Mouse (Mus musculus): ENCODE results near the gene Slc44a4. TPM values are rescaled to one million over a fixed set of nuclear protein-coding genes. Genes with fewer than 3 reads are reported as not detected.
"Not testable (repeated sequence)": the region's sequence is repeated elsewhere in the genome, so short reads cannot be mapped to it uniquely, and the experiment has no call there.

The Slc44a4 gene
- polyA plus RNA-seq, 1 experiment from 2014 or later, result 0.42 TPM

DNA sequence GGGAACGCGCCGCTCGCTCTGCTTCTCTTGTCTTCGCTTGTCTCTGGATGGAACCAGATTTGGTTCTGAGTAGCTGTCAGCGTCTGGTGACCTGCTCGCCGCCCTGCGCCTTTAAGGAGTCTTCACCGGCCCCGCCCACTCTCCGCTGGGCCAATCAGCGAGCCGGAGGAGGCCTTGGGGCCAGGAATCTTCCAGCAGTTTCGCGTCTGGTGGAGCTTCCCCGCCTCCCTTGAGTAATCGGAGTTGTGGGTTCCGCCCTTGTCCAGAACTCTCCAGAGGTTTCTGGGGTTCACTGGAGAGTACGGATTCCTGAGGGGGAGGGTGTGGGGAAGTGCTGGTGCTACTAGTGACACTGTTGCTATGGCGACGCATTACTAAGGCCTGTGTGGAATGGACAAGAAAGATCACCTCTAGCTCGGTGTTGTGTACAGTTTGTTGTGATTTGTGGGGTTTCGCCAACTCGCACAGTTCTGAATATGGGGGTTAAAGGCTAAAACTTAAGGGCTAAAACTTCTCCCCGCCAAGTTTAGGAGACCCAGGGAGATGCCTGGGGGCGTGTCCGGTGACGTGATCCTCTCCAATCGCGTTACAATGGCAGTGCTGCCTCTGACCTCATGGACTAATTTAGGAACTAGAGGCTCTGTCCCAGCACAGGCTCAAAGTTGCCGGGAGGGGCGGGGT, 57.9 kb downstream of the Slc44a4 start, which contains the start of the genes Hspa1a and Hspa1l:
TSS of gene Hspa1a (minus strand) at position 88 of the 681 bp plus-strand sequence.
TSS of gene Hspa1l (plus strand) at position 635 of the 681 bp plus-strand sequence.
- H3K9me3 ChIP-seq (ENCODE audit: low read depth, low read length); H3K36me3 ChIP-seq (ENCODE audit: insufficient read depth); H3K4me1 ChIP-seq (ENCODE audit: insufficient read depth): not testable (repeated sequence)
- ATAC-seq (ENCODE audit: insufficient read depth) (peak; percentile 94), DNase-seq (peak; percentile 85)
- H3K27ac ChIP-seq (ENCODE audit: low read depth), result 0 out of 2 replicates have a peak within 1 kb of the TSS, but pooled peaks have one; percentile 40
- peaks cover 25% of the 10 kb centered on the region for H3K27me3 ChIP-seq (ENCODE audit: insufficient read depth, low read length)
- 2% methylated on average over 30 of the region's 33 CpGs for WGBS
- peak within 1 kb of the TSS; percentile 82 for H3K4me2 ChIP-seq
- H3K4me3 ChIP-seq (ENCODE audit: low read depth, low read length), result peak within 1 kb of the TSS; percentile 33
- H3K9ac ChIP-seq, result peak within 1 kb of the TSS; percentile 38

DNA sequence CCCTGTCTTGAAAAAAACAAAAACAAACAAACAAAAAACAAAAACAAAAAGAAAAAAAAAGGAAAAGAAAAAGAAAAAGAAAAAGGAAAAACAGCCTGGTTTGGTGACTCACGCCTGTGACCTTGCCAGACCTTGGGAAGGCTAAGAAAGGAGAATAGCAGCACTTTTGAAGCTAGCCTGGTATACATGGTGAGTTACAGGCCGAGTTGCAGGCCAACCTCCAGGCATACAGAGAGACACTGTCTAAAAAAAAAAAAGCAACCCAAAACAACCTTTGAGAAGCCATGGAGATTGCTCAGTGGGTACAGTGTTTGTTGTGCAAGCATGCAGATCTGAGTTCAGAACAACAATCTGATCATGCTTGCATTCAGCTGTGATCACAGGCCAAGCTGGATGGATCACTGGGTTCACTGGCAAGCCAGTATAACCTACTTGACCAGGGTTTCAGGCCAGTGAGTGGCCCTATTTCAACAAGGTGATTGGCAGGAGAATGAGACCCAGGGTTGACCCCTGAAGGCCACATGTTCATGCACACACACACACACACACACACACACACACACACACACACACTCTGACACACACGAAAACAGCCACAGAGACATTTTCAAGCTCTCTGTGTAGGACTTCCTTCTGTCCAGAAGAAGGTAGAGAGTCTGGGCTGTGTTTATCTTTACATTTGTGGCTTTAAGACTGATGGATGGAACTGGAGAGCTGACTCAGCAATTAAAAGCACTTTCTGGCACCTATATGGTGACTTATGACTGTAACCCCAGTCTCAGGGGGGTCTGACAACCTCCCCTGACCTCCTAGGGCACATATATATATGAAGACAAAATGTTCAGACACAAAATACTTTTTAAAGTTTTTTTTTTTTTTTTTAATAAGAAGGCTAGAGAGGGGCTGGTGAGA, 61.6 kb downstream of the Slc44a4 start:
- Histone ChIP-seq H3K9ac (no peak overlapping the region), H3K4me3 (ENCODE audit: low read depth, low read length) (no peak overlapping the region), H3K27me3 (ENCODE audit: insufficient read depth, low read length) (no peaks in the 10 kb centered on the region), H3K27ac (ENCODE audit: low read depth) (no peak overlapping the region), H3K4me2 (no peak overlapping the region), H3K4me1 (ENCODE audit: insufficient read depth) (no peaks in the 10 kb centered on the region), H3K9me3 (ENCODE audit: low read depth, low read length) (no peaks in the 10 kb centered on the region), H3K36me3 (ENCODE audit: insufficient read depth) (no peaks in the 10 kb centered on the region; the same call in 1 of the 2 replicates)
- no peak for ATAC-seq (ENCODE audit: insufficient read depth)
- 67% methylated on average over 3 of the region's 3 CpGs for WGBS
- no peak for TF ChIP-seq CTCF (IDR thresholded peaks at IDR 0.05; ENCODE audit: low read depth)
- DNase-seq, result no peak

DNA sequence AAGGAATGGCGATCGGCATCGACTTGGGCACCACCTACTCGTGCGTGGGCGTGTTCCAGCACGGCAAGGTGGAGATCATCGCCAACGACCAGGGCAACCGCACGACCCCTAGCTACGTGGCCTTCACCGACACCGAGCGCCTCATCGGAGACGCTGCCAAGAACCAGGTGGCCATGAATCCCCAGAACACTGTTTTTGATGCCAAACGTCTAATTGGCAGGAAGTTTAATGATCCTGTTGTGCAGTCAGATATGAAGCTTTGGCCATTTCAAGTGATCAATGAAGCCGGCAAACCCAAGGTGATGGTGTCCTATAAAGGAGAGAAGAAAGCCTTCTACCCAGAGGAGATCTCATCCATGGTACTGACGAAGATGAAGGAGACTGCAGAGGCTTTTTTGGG, 62.7 kb downstream of the Slc44a4 start:
- no peak for TF ChIP-seq CTCF (IDR thresholded peaks at IDR 0.05; ENCODE audit: low read depth)
- WGBS, result 92% methylated on average over 20 of the region's 20 CpGs
- DNase-seq (no peak), ATAC-seq (ENCODE audit: insufficient read depth) (no peak)
- Histone ChIP-seq H3K27ac (ENCODE audit: low read depth) (no peak overlapping the region), H3K4me2 (no peak overlapping the region), H3K9ac (no peak overlapping the region), H3K36me3 (ENCODE audit: insufficient read depth) (no peaks in the 10 kb centered on the region; the same call in 1 of the 2 replicates), H3K9me3 (ENCODE audit: low read depth, low read length) (no peaks in the 10 kb centered on the region), H3K4me3 (ENCODE audit: low read depth, low read length) (no peak overlapping the region), H3K27me3 (ENCODE audit: insufficient read depth, low read length) (no peaks in the 10 kb centered on the region), H3K4me1 (ENCODE audit: insufficient read depth) (no peaks in the 10 kb centered on the region)

DNA sequence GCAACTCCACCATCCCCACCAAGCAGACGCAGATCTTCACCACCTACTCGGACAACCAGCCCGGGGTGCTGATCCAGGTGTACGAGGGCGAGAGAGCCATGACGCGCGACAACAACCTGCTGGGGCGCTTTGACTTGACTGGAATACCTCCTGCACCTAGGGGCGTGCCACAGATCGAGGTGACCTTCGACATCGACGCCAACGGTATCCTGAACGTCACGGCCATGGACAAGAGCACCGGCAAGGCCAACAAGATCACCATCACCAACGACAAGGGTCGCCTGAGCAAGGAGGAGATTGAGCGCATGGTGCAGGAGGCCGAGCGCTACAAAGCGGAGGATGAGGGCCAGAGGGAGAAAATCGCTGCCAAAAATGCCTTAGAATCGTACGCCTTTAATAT, 64.0 kb downstream of the Slc44a4 start:
- no peak overlapping the region for H3K27ac ChIP-seq (ENCODE audit: low read depth)
- no peaks in the 10 kb centered on the region for H3K4me1 ChIP-seq (ENCODE audit: insufficient read depth)
- H3K9me3 ChIP-seq (ENCODE audit: low read depth, low read length), result no peaks in the 10 kb centered on the region
- no peak overlapping the region for H3K4me3 ChIP-seq (ENCODE audit: low read depth, low read length)
- H3K4me2 ChIP-seq, result no peak overlapping the region
- no peaks in the 10 kb centered on the region; the same call in 1 of the 2 replicates for H3K36me3 ChIP-seq (ENCODE audit: insufficient read depth)
- no peak for TF ChIP-seq CTCF (IDR thresholded peaks at IDR 0.05; ENCODE audit: low read depth)
- WGBS, result 84% methylated on average over 27 of the region's 27 CpGs
- H3K27me3 ChIP-seq (ENCODE audit: insufficient read depth, low read length), result no peaks in the 10 kb centered on the region
- DNase-seq, result no peak
- no peak for ATAC-seq (ENCODE audit: insufficient read depth)
- H3K9ac ChIP-seq, result no peak overlapping the region

DNA sequence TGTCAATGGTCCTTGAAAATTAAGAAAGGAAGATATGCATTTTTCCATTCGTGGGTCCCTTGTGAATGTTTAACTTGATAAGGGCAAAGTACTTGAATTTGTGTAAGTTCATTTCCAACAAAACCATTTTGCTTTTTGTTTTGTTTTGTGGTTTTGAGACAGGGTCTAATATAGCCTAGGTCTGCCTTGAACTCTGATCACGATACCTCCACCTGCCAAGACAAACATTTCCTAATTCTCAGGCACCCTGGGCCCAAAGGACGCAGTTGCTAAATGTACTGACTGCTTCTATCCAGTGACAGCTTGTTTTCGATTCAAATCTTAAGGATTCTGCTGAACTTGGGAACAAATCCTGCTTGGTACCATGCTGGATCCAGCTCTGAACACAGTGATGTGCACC, 65.4 kb downstream of the Slc44a4 start:
- TF ChIP-seq CTCF (IDR thresholded peaks at IDR 0.05; ENCODE audit: low read depth), result no peak
- no peak for ATAC-seq (ENCODE audit: insufficient read depth)
- Histone ChIP-seq H3K4me3 (ENCODE audit: low read depth, low read length) (no peak overlapping the region), H3K9me3 (ENCODE audit: low read depth, low read length) (no peaks in the 10 kb centered on the region), H3K27me3 (ENCODE audit: insufficient read depth, low read length) (no peaks in the 10 kb centered on the region), H3K36me3 (ENCODE audit: insufficient read depth) (peaks cover 2% of the 10 kb centered on the region), H3K4me1 (ENCODE audit: insufficient read depth) (no peaks in the 10 kb centered on the region), H3K9ac (no peak overlapping the region), H3K27ac (ENCODE audit: low read depth) (no peak overlapping the region), H3K4me2 (no peak overlapping the region)
- WGBS, result 84% methylated on average over 4 of the region's 4 CpGs
- DNase-seq, result no peak

Other genes with a start within 250 kb of the Slc44a4 start
- gene Tnxb, start 243.9 kb upstream of the Slc44a4 start, polyA plus RNA-seq (2014; fragmentation: Nextera tagmentation; extraction: Ambion mirVana), result 0.38 and 0.45 TPM in 2 replicates
- gene C4b, start 170.6 kb upstream of the Slc44a4 start, polyA plus RNA-seq (2014; fragmentation: Nextera tagmentation; extraction: Ambion mirVana), result not detected in 2 replicates
- not detected in 2 replicates for gene Cyp21a1, start 109.9 kb upstream of the Slc44a4 start, polyA plus RNA-seq (2014; fragmentation: Nextera tagmentation; extraction: Ambion mirVana)
- 22.2 and 25.0 TPM in 2 replicates for gene Stk19, start 77.5 kb upstream of the Slc44a4 start, polyA plus RNA-seq (2014; fragmentation: Nextera tagmentation; extraction: Ambion mirVana)
- gene Dxo, start 77.4 kb upstream of the Slc44a4 start, polyA plus RNA-seq (2014; fragmentation: Nextera tagmentation; extraction: Ambion mirVana), result 56.0 and 71.5 TPM in 2 replicates
- 44.6 and 50.3 TPM in 2 replicates for gene Skiv2l, start 64.3 kb upstream of the Slc44a4 start, polyA plus RNA-seq (2014; fragmentation: Nextera tagmentation; extraction: Ambion mirVana)
- gene Nelfe, start 64.1 kb upstream of the Slc44a4 start, polyA plus RNA-seq (2014; fragmentation: Nextera tagmentation; extraction: Ambion mirVana), result 110 and 115 TPM in 2 replicates
- 1.8 and 2.5 TPM in 2 replicates for gene Cfb, start 51.9 kb upstream of the Slc44a4 start, polyA plus RNA-seq (2014; fragmentation: Nextera tagmentation; extraction: Ambion mirVana)
- 0.81 and 1.2 TPM in 2 replicates for gene Zbtb12, start 35.0 kb upstream of the Slc44a4 start, polyA plus RNA-seq (2014; fragmentation: Nextera tagmentation; extraction: Ambion mirVana)
- gene Gm20547, start 32.4 kb upstream of the Slc44a4 start, polyA plus RNA-seq (2014; fragmentation: Nextera tagmentation; extraction: Ambion mirVana), result not detected in 2 replicates
- 1.3 and 1.4 TPM in 2 replicates for gene C2, start 16.2 kb upstream of the Slc44a4 start, polyA plus RNA-seq (2014; fragmentation: Nextera tagmentation; extraction: Ambion mirVana)
- gene Ehmt2, start 16.0 kb upstream of the Slc44a4 start, polyA plus RNA-seq (2014; fragmentation: Nextera tagmentation; extraction: Ambion mirVana), result 64.1 and 71.0 TPM in 2 replicates
- gene Neu1, start 16.8 kb downstream of the Slc44a4 start, polyA plus RNA-seq (2014; fragmentation: Nextera tagmentation; extraction: Ambion mirVana), result 10.6 and 11.6 TPM in 2 replicates
- gene Hspa1b, start 44.8 kb downstream of the Slc44a4 start, polyA plus RNA-seq (2014; fragmentation: Nextera tagmentation; extraction: Ambion mirVana), result 0.16 and 0.35 TPM in 2 replicates
- gene Gm20481, start 55.4 kb downstream of the Slc44a4 start, polyA plus RNA-seq (2014; fragmentation: Nextera tagmentation; extraction: Ambion mirVana), result 1.3 TPM in 1 of 2 replicates, not detected in the other
- gene Hspa1a, start 57.7 kb downstream of the Slc44a4 start, polyA plus RNA-seq (2014; fragmentation: Nextera tagmentation; extraction: Ambion mirVana), result 2.0 and 2.1 TPM in 2 replicates
- 0.83 and 1.1 TPM in 2 replicates for gene Hspa1l, start 58.2 kb downstream of the Slc44a4 start, polyA plus RNA-seq (2014; fragmentation: Nextera tagmentation; extraction: Ambion mirVana)
- gene Lsm2, start 67.4 kb downstream of the Slc44a4 start, polyA plus RNA-seq (2014; fragmentation: Nextera tagmentation; extraction: Ambion mirVana), result 241 and 265 TPM in 2 replicates
- 135 and 161 TPM in 2 replicates for gene Vars, start 86.5 kb downstream of the Slc44a4 start, polyA plus RNA-seq (2014; fragmentation: Nextera tagmentation; extraction: Ambion mirVana)
- 0.11 and 0.47 TPM in 2 replicates for gene Vwa7, start 102.1 kb downstream of the Slc44a4 start, polyA plus RNA-seq (2014; fragmentation: Nextera tagmentation; extraction: Ambion mirVana)
- 16.1 and 17.2 TPM in 2 replicates for gene Sapcd1, start 113.5 kb downstream of the Slc44a4 start, polyA plus RNA-seq (2014; fragmentation: Nextera tagmentation; extraction: Ambion mirVana)
- gene Msh5, start 132.3 kb downstream of the Slc44a4 start, polyA plus RNA-seq (2014; fragmentation: Nextera tagmentation; extraction: Ambion mirVana), result 4.2 and 4.6 TPM in 2 replicates
- 67.1 and 73.6 TPM in 2 replicates for gene Clic1, start 135.5 kb downstream of the Slc44a4 start, polyA plus RNA-seq (2014; fragmentation: Nextera tagmentation; extraction: Ambion mirVana)
- gene Ddah2, start 144.6 kb downstream of the Slc44a4 start, polyA plus RNA-seq (2014; fragmentation: Nextera tagmentation; extraction: Ambion mirVana), result 319 and 338 TPM in 2 replicates
- gene Ly6g6c, start 150.9 kb downstream of the Slc44a4 start, polyA plus RNA-seq (2014; fragmentation: Nextera tagmentation; extraction: Ambion mirVana), result 0.38 TPM in 1 of 2 replicates, not detected in the other
- 0.95 and 1.4 TPM in 2 replicates for gene Mpig6b, start 151.7 kb downstream of the Slc44a4 start, polyA plus RNA-seq (2014; fragmentation: Nextera tagmentation; extraction: Ambion mirVana)
- 0.39 and 0.43 TPM in 2 replicates for gene Ly6g6e, start 162.4 kb downstream of the Slc44a4 start, polyA plus RNA-seq (2014; fragmentation: Nextera tagmentation; extraction: Ambion mirVana)
- 2.7 and 4.0 TPM in 2 replicates for gene Ly6g6d, start 163.6 kb downstream of the Slc44a4 start, polyA plus RNA-seq (2014; fragmentation: Nextera tagmentation; extraction: Ambion mirVana)
- gene Ly6g6f, start 171.1 kb downstream of the Slc44a4 start, polyA plus RNA-seq (2014; fragmentation: Nextera tagmentation; extraction: Ambion mirVana), result 0.49 and 0.96 TPM in 2 replicates
- gene Abhd16a, start 174.8 kb downstream of the Slc44a4 start, polyA plus RNA-seq (2014; fragmentation: Nextera tagmentation; extraction: Ambion mirVana), result 79.7 and 80.9 TPM in 2 replicates
- gene Ly6g5c, start 193.8 kb downstream of the Slc44a4 start, polyA plus RNA-seq (2014; fragmentation: Nextera tagmentation; extraction: Ambion mirVana), result not detected in 2 replicates
- 1.1 TPM in 2 replicates for gene Ly6g5b, start 201.0 kb downstream of the Slc44a4 start, polyA plus RNA-seq (2014; fragmentation: Nextera tagmentation; extraction: Ambion mirVana)
- gene Gpank1, start 207.0 kb downstream of the Slc44a4 start, polyA plus RNA-seq (2014; fragmentation: Nextera tagmentation; extraction: Ambion mirVana), result 18.3 and 19.0 TPM in 2 replicates
- 288 and 291 TPM in 2 replicates for gene Csnk2b, start 207.6 kb downstream of the Slc44a4 start, polyA plus RNA-seq (2014; fragmentation: Nextera tagmentation; extraction: Ambion mirVana)
- 6.8 and 7.6 TPM in 2 replicates for gene D17H6S53E, start 211.9 kb downstream of the Slc44a4 start, polyA plus RNA-seq (2014; fragmentation: Nextera tagmentation; extraction: Ambion mirVana)
- gene Apom, start 217.6 kb downstream of the Slc44a4 start, polyA plus RNA-seq (2014; fragmentation: Nextera tagmentation; extraction: Ambion mirVana), result 0.31 and 0.67 TPM in 2 replicates
- gene Bag6, start 220.7 kb downstream of the Slc44a4 start, polyA plus RNA-seq (2014; fragmentation: Nextera tagmentation; extraction: Ambion mirVana), result 65.9 and 69.1 TPM in 2 replicates